Mouse (Mus musculus) spleen, postnatal 10 days (tissue): ENCODE results near the gene Il34.

ENCODE experiments used
- DNase-seq, 2 experiments: peaks; one replicate each; pipeline ENCODE4 v3.0.0; 2021 to 2022; ENCODE audit warnings: low spot score in 2 of 2

The Il34 gene

GRCm38 (mm10) chr8:110776335-110776734, 29.4 kb downstream of the Il34 start:
- no peak for DNase-seq

- no peak for DNase-seq
Measured at GRCm38 (mm10) chr8:110775721-110776120, 30.0 kb downstream of the Il34 start.

- DNase-seq = peak in 1 of 2 experiments; percentile 40
Measured at GRCm38 (mm10) chr8:110775316-110775715, 30.4 kb downstream of the Il34 start.

GRCm38 (mm10) chr8:110774725-110775124, 31.0 kb downstream of the Il34 start:
- no peak for DNase-seq

- DNase-seq = no peak
Measured at GRCm38 (mm10) chr8:110774047-110774446, 31.7 kb downstream of the Il34 start.

- DNase-seq = no peak
Measured at GRCm38 (mm10) chr8:110772452-110772851, 33.3 kb downstream of the Il34 start.

- DNase-seq = no peak
Measured at GRCm38 (mm10) chr8:110767261-110767660, 38.5 kb downstream of the Il34 start.

GRCm38 (mm10) chr8:110764671-110765070, 41.1 kb downstream of the Il34 start:
- no peak for DNase-seq

GRCm38 (mm10) chr8:110761988-110762387, 43.7 kb downstream of the Il34 start:
- no peak for DNase-seq

- DNase-seq = no peak
Measured at GRCm38 (mm10) chr8:110761185-110761584, 44.5 kb downstream of the Il34 start.

GRCm38 (mm10) chr8:110760280-110760940, 45.3 kb downstream of the Il34 start:
- DNase-seq = no peak

GRCm38 (mm10) chr8:110756196-110756595, 49.5 kb downstream of the Il34 start:
- no peak for DNase-seq

GRCm38 (mm10) chr8:110755511-110756170, 50.1 kb downstream of the Il34 start:
- DNase-seq = no peak

- DNase-seq = no peak
Measured at GRCm38 (mm10) chr8:110754713-110755112, 51.0 kb downstream of the Il34 start.

GRCm38 (mm10) chr8:110751490-110751889, 54.2 kb downstream of the Il34 start:
- DNase-seq = no peak

GRCm38 (mm10) chr8:110750269-110750668, 55.5 kb downstream of the Il34 start:
- DNase-seq = no peak

GRCm38 (mm10) chr8:110749500-110750170, 56.1 kb downstream of the Il34 start:
- no peak for DNase-seq

- DNase-seq = no peak
Measured at GRCm38 (mm10) chr8:110746661-110747060, 59.1 kb downstream of the Il34 start.

- DNase-seq = no peak
Measured at GRCm38 (mm10) chr8:110745162-110745561, 60.6 kb downstream of the Il34 start.

GRCm38 (mm10) chr8:110742452-110742818, 63.3 kb downstream of the Il34 start:
- DNase-seq = no peak

- no peak for DNase-seq
Measured at GRCm38 (mm10) chr8:110741816-110742451, 63.8 kb downstream of the Il34 start.

GRCm38 (mm10) chr8:110740629-110741175, 65.0 kb downstream of the Il34 start:
- DNase-seq = no peak
